Mouse (Mus musculus): ENCODE data around the gene Cox6b1.

The Cox6b1 gene

GRCm38 (mm10) chr7:30610043-30610442 lies 15.9 kb downstream of the Cox6b1 start:
- DNase-seq (ENCODE audit: low spot score), result no peak

- no peak for DNase-seq (ENCODE audit: low spot score)
Observed at GRCm38 (mm10) chr7:30608476-30608875, 17.5 kb downstream of the Cox6b1 start.

GRCm38 (mm10) chr7:30607706-30608309 lies 18.1 kb downstream of the Cox6b1 start:
- DNase-seq (ENCODE audit: low spot score), result peak; percentile 71

GRCm38 (mm10) chr7:30604944-30605343 lies 21.0 kb downstream of the Cox6b1 start:
- DNase-seq (ENCODE audit: low spot score), result no peak

- DNase-seq (ENCODE audit: low spot score), result no peak
Observed at GRCm38 (mm10) chr7:30604424-30604823, 21.5 kb downstream of the Cox6b1 start.

- DNase-seq (ENCODE audit: low spot score), result no peak
Observed at GRCm38 (mm10) chr7:30602583-30602982, 23.4 kb downstream of the Cox6b1 start.

GRCm38 (mm10) chr7:30600651-30601050 lies 25.3 kb downstream of the Cox6b1 start:
- no peak for DNase-seq (ENCODE audit: low spot score)

GRCm38 (mm10) chr7:30599933-30600353 lies 26.0 kb downstream of the Cox6b1 start:
- DNase-seq (ENCODE audit: low spot score), result peak; percentile 87

GRCm38 (mm10) chr7:30598786-30599185 lies 27.2 kb downstream of the Cox6b1 start, which contains the start of gene Zbtb32:
TSS of gene Zbtb32 (minus strand) at chr7:30598909.
- no peak for DNase-seq (ENCODE audit: low spot score)

GRCm38 (mm10) chr7:30596811-30597210 lies 29.1 kb downstream of the Cox6b1 start:
- DNase-seq (ENCODE audit: low spot score), result no peak

GRCm38 (mm10) chr7:30596093-30596492 lies 29.9 kb downstream of the Cox6b1 start:
- DNase-seq (ENCODE audit: low spot score), result no peak

GRCm38 (mm10) chr7:30594510-30595024 lies 31.4 kb downstream of the Cox6b1 start:
- no peak for DNase-seq (ENCODE audit: low spot score)

GRCm38 (mm10) chr7:30593579-30594509 lies 32.1 kb downstream of the Cox6b1 start:
- no peak for DNase-seq (ENCODE audit: low spot score)

GRCm38 (mm10) chr7:30592772-30593423 lies 33.1 kb downstream of the Cox6b1 start:
- no peak for DNase-seq (ENCODE audit: low spot score)

GRCm38 (mm10) chr7:30591605-30591951 lies 34.4 kb downstream of the Cox6b1 start:
- DNase-seq (ENCODE audit: low spot score), result peak; percentile 41

GRCm38 (mm10) chr7:30590927-30591604 lies 34.9 kb downstream of the Cox6b1 start:
- DNase-seq (ENCODE audit: low spot score), result no peak

GRCm38 (mm10) chr7:30589435-30590301 lies 36.3 kb downstream of the Cox6b1 start:
- peak; percentile 96 for DNase-seq (ENCODE audit: low spot score)

- peak; percentile 97 for DNase-seq (ENCODE audit: low spot score)
Observed at GRCm38 (mm10) chr7:30588676-30589434, 37.1 kb downstream of the Cox6b1 start, which contains the start of gene Kmt2b. TSS of gene Kmt2b (minus strand) at chr7:30588726.

- DNase-seq (ENCODE audit: low spot score), result peak; percentile 43
Observed at GRCm38 (mm10) chr7:30587842-30588667, 37.9 kb downstream of the Cox6b1 start.
